Mouse (Mus musculus) liver, embryonic 14.5 days (tissue): ENCODE measurements around the gene Zscan4e. TPM values are rescaled to one million over a fixed set of nuclear protein-coding genes. Genes with fewer than 3 reads are reported as not detected.
"Not testable (repeated sequence)": the region's sequence is repeated elsewhere in the genome, so short reads cannot be mapped to it uniquely, and the experiment has no call there.

Source experiments
- ATAC-seq: fragments of 200-750 bp; cut with Nextera tagmentation; 2 replicates; pipeline ENCODE4 v1.8.0; 2017; ENCODE audit warnings: moderate number of reproducible peaks, mild to moderate bottlenecking, moderate library complexity; ENCODE audit not compliant: insufficient read depth
- DNase-seq, 3 experiments: peaks; one replicate each; pipeline ENCODE4 v3.0.0-alpha.2; 2012 to 2013; ENCODE audit warnings: low read depth in 3 of 3, low spot score in 3 of 3
- H3K27ac ChIP-seq: fragments of 300-500 bp; sonication (generic); 2 replicates; pipeline ENCODE4 v1.5.1; 2014; ENCODE audit warnings: moderate library complexity, mild to moderate bottlenecking, control low read depth, inconsistent platforms
- H3K27me3 ChIP-seq: fragments of 300-500 bp; sonication (generic); 2 replicates; pipeline ENCODE4 v1.6.1; 2014; ENCODE audit warnings: mild to moderate bottlenecking, low read length, moderate library complexity; ENCODE audit not compliant: control insufficient read depth, insufficient read depth
- H3K36me3 ChIP-seq: fragments of 300-500 bp; sonication (generic); replicated peaks from 2 replicates; pipeline ENCODE4 v1.6.1; 2014; ENCODE audit warnings: low read depth; ENCODE audit not compliant: control insufficient read depth, insufficient read depth
- H3K4me1 ChIP-seq, 2 experiments: fragments of 200-500 bp in 1 of 2; fragments of 300-500 bp in 1 of 2; sonication (generic) in 1 of 2; replicated peaks; 2 replicates each; pipeline ENCODE4 v1.6.1; 2012 to 2014; ENCODE audit warnings: antibody characterized with exemption in 1 of 2, inconsistent platforms in 1 of 2, low read length in 1 of 2; ENCODE audit not compliant: control insufficient read depth in 2 of 2, insufficient read depth in 2 of 2
- H3K4me2 ChIP-seq: fragments of 300-500 bp; sonication (generic); 2 replicates; pipeline ENCODE4 v1.6.1; 2014; ENCODE audit warnings: low read depth, mild to moderate bottlenecking, control low read depth, moderate library complexity
- H3K4me3 ChIP-seq, 2 experiments: fragments of 200-500 bp in 1 of 2; fragments of 300-500 bp in 1 of 2; sonication (generic) in 1 of 2; 2 replicates each; pipeline ENCODE4 v1.5.1; 2012 to 2014; ENCODE audit warnings: low read depth in 2 of 2, low read length in 2 of 2, mild to moderate bottlenecking in 2 of 2, control low read depth in 1 of 2, inconsistent platforms in 1 of 2, moderate library complexity in 1 of 2; ENCODE audit not compliant: insufficient read depth in 1 of 2
- H3K9ac ChIP-seq: fragments of 300-500 bp; sonication (generic); replicated peaks from 2 replicates; pipeline ENCODE4 v1.6.1; 2014; ENCODE audit warnings: mild to moderate bottlenecking, control low read depth, moderate library complexity
- H3K9me3 ChIP-seq: fragments of 300-500 bp; sonication (generic); 2 replicates; pipeline ENCODE4 v1.6.1; 2016; ENCODE audit warnings: low read length, mixed read lengths; ENCODE audit not compliant: control insufficient read depth
- microRNA-seq: library from miRNA; unstranded; fragments of <30 nt; microRNA quantifications from one replicate; pipeline ENCODE4, GENCODE M21; 2016
- polyA plus RNA-seq, 2 experiments: library from polyadenylated mRNA; depleted of rRNA in 1 of 2; stranded (reverse) in 1 of 2; unstranded in 1 of 2; fragments of >200 nt; fragmentation: Nextera tagmentation in 1 of 2; extraction: Ambion mirVana in 1 of 2; gene quantifications; 2 replicates each; pipeline versions ENCODE4 v1.2.1 to v1.2.3; 2012 to 2014

Zscan4e gene
- not detected in 2 replicates for polyA plus RNA-seq (2012; rRNA removed)
- not detected in 2 replicates for polyA plus RNA-seq (2014; fragmentation: Nextera tagmentation; extraction: Ambion mirVana)

DNA sequence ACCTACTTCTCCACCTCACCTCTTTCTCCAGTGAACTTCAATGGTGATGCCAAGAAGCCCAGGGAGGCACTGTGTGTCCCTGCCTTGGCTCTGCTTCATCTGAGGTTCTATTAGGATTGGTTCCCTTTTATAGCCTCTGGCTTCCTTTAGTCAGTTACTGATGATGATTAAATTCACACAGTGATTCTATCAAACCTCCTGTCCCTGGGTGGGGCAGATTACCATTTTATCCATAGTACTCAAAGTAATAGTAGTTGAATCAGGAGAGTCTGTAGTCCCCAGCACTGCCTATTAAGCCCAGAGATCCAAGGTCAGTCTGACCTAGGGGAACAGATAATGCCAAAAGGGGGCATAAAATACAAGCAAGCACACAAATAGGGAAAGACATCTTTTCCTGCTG lies at the start of gene Zscan4e:
Gene Zscan4e, minus strand, starts transcription at position 101 of the 400 bp plus-strand sequence.
- ATAC-seq, H3K4me3 ChIP-seq, H3K9me3 ChIP-seq, H3K9ac ChIP-seq, DNase-seq, H3K36me3 ChIP-seq, H3K27me3 ChIP-seq, H3K27ac ChIP-seq, H3K4me2 ChIP-seq, H3K4me1 ChIP-seq: not testable (repeated sequence)

Small RNA genes lying within 50 kb of the gene (microRNA-seq; reads per million reads assigned to microRNA genes)
- gene Gm23087 (not detected), gene Gm26248 (not detected)

Other genes with a start within 250 kb of the Zscan4e start
- not detected in 2 replicates for gene Zscan4-ps1, start 241.0 kb downstream of the Zscan4e start, polyA plus RNA-seq (2012; rRNA removed)
- not detected in 2 replicates for gene Zscan4-ps1, start 241.0 kb downstream of the Zscan4e start, polyA plus RNA-seq (2014; fragmentation: Nextera tagmentation; extraction: Ambion mirVana)
- not detected in 2 replicates for gene Zscan4d, start 144.5 kb downstream of the Zscan4e start, polyA plus RNA-seq (2012; rRNA removed)
- not detected in 2 replicates for gene Zscan4d, start 144.5 kb downstream of the Zscan4e start, polyA plus RNA-seq (2014; fragmentation: Nextera tagmentation; extraction: Ambion mirVana)
- not detected in 2 replicates for gene Zscan4f, start 87.2 kb upstream of the Zscan4e start, polyA plus RNA-seq (2012; rRNA removed)
- not detected in 2 replicates for gene Zscan4f, start 87.2 kb upstream of the Zscan4e start, polyA plus RNA-seq (2014; fragmentation: Nextera tagmentation; extraction: Ambion mirVana)
- not detected in 2 replicates for gene Zscan4-ps2, start 203.6 kb upstream of the Zscan4e start, polyA plus RNA-seq (2012; rRNA removed)
- gene Zscan4-ps2, start 203.6 kb upstream of the Zscan4e start, polyA plus RNA-seq (2014; fragmentation: Nextera tagmentation; extraction: Ambion mirVana) = not detected in 2 replicates